Mouse (Mus musculus): ENCODE results near the gene Scfd1.

GRCm38 (mm10) chr12:51411362-51411761 is 34.1 kb downstream of the Scfd1 start:
- TF ChIP-seq CTCF (IDR thresholded peaks at IDR 0.05; ENCODE audit: low read depth): no peak
- no peak for TF ChIP-seq EP300 (IDR thresholded peaks at IDR 0.05; ENCODE audit: low read depth)

All from liver, embryonic 14.5 days (tissue).